Mouse (Mus musculus): ENCODE data around the gene Rnf8.

Rnf8 gene

GRCm38 (mm10) chr17:29680921-29681320, 66.3 kb downstream of the Rnf8 start:
- no peak for DNase-seq (ENCODE audit: low spot score in 2 of 2)

- DNase-seq (ENCODE audit: low spot score in 2 of 2) = no peak
These were observed 67.1 kb downstream of the Rnf8 start for GRCm38 (mm10) chr17:29681669-29682068.

DNA sequence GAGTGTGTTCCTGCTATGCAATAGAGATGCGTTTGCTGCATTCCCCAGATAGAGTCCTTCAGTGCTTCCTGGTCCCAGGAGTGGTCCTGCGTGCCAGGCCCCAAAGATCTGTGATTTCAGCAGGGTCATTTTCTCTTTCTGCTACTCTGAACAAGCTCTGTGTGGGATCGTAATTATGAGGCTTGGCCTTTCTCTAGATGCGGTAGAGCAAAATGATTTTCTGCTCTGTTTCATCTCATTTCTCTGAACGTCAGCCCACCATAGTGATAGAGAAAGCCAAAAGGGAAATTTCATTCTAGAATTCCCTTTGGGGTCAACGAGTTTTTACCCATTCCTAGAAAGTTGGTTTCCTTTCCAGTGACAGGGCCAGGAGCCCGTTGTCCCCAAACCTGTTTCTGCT, 67.7 kb downstream of the Rnf8 start:
- DNase-seq (ENCODE audit: low spot score in 2 of 2) = no peak

- DNase-seq (ENCODE audit: low spot score in 2 of 2) = no peak
These were observed 68.5 kb downstream of the Rnf8 start for GRCm38 (mm10) chr17:29683127-29683526.

DNA sequence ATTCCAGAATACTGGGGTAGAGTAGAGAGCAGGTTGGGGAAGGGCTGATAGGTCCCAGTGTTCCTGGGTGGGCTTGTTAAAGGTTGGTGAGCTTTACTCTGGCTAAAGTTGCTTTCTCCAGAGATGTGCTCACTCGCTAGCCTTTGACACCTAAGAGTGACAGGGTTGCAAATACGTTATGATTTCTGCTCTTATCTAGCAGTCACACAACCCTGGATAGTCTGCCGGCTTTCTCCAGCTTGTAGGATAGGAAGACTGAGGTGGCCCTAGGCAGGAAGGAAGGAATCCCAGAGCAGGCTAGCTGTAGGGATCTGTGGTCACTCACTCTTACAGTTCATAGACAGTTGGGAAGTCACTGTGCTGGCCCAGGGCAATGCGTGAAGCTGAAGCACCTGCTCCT, 69.7 kb downstream of the Rnf8 start:
- no peak for DNase-seq (ENCODE audit: low spot score in 2 of 2)

GRCm38 (mm10) chr17:29686771-29687170, 72.2 kb downstream of the Rnf8 start:
- DNase-seq (ENCODE audit: low spot score in 2 of 2) = no peak

GRCm38 (mm10) chr17:29687373-29687772, 72.8 kb downstream of the Rnf8 start:
- DNase-seq (ENCODE audit: low spot score in 2 of 2) = no peak

DNA sequence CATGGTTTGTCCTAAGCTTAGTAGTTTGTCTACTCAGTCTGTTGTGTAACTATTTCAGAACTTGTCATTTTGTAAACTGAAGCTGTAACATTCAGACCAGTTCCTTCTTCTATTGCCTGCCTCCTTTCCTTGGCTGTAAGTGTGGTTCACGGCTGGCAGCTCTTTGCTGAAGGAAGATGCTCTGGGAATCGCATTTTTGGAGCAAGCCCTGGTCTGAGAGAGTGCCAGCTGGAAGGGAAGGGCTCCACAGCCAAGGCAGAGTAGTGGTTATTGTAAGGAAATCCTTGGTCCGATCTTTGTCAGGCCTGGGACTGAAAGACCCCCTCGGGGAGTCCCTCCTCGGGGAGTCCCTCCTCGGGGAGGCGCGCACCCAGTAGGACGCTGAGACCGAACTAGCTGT, 74.0 kb downstream of the Rnf8 start:
- no peak for DNase-seq (ENCODE audit: low spot score in 2 of 2)

DNA sequence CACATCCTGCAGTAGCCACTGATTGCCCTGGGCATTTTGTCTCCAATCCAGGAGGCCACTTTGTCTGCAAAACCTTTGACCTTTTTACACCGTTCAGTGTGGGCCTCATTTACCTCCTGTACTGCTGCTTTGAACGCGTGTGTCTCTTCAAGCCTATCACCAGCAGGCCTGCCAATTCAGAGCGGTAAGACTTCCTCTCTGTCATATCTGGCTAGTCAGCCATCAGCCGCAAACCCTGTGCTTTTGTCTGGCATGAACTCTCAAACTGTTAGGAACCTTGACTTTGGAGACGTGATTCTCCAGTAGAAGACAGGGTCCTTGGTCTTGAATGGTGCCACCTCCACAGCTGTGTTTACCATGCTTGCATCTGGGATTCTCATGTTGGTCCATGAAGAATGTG, 75.7 kb downstream of the Rnf8 start:
- no peak for DNase-seq (ENCODE audit: low spot score in 2 of 2)

DNA sequence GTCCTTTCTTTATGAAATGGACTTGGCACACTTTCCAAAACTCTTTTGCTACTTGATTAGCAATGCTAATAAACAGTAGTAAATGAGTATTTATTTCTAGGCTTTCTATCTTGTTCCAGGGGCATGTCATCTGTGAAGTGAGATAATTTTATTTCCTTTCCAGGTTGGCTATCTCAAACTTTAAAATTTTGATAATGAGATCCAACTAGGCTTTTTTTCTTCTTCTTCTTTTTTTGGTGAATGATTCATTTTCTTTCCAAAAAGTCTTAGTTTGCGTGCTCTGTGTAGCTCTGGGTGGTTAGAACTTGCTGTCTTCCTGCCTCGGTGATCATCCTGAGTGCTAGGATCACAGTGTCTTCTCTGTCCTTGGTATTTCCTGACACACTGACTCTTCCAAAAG, 78.2 kb downstream of the Rnf8 start:
- DNase-seq (ENCODE audit: low spot score in 2 of 2) = no peak

DNA sequence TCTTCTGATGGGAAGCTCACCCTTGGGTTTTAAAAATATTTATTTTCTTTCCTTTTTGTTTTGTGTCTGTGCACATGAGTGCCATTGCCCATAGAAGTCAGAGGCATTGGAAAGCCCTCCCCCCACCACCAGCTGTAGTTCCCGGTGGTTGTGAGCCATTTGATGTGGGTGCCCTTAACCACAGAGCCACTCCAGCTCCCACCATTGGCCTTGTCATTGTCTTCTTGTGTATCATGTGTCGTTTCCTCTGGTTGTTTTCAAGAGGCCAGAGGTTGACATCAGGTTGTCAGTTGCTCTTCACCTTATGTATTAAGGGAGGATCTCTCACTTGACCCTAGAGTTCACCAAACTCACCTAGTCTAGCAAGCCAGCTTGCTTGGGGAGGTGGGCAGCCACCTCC, 79.0 kb downstream of the Rnf8 start:
- no peak for DNase-seq (ENCODE audit: low spot score in 2 of 2)

- DNase-seq (ENCODE audit: low spot score in 2 of 2) = no peak
These were observed 79.9 kb downstream of the Rnf8 start for GRCm38 (mm10) chr17:29694516-29694915.

Data from frontal cortex, postnatal 10 days (tissue).